Mouse (Mus musculus): ENCODE results near the gene Gm49405.
A peak's percentile ranks its signal among the peaks of the same experiment; 100 is the strongest.

Gm49405 gene

DNA sequence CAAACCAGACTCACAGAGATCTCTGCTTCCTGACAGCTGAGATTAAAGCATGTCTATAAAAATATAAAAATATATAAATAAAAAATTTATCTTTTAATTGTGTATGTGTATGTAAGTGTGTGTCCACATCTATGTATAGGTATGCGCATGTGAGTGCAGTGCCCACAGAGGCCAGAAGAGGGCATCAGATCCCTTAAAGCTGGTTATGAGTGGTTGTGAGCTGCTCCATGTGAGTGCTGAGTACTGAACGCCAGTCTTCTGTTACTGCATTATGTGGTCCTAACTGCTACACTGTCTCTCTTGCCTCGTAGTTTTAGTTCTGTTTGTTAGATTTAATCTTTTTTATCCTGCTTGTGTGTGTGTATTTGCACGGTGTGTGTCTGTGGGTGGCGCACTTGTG, 50.6 kb downstream of the Gm49405 start:
- no peak for DNase-seq (ENCODE audit: low spot score in 2 of 2)

DNA sequence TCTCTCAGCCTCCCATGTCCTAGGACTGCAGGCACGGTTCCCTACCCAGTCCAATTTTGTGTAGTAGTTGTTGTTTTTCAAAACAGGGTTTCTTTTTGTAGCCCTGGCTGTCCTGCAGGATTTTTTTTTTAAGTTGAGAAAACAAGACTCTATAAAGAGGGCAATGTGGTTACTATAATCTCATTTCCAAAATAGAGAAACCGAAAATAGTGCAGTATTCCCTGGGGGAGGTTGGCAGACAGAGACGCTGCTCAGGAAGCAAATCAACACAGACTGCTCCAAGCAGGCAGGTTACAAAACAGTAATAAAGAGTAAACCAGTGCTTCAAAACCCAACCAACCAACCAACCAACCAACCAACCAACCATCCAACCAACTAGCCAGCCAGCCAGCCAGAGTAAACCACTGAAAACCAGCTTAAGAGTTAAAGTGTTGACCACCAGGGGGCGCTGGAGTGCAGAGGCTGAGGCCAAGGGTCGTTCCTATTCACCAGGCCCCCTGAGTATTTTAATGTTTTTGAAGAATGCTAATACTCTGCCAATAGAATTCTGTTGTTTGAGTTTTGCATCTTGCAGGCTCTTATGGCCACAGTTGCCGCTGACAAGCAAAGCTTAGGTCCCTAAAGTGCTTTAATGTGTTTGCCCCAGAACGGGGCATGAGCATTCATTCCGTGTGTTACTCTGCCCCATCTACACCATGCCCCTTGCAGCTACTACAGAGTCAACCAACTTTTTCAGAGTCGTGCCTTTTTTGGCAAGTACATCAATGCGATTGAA, 51.5 kb downstream of the Gm49405 start:
- peak; percentile 52 to 65 for DNase-seq (ENCODE audit: low spot score in 2 of 2)

- no peak for DNase-seq (ENCODE audit: low spot score in 2 of 2)
Observed at GRCm38 (mm10) chr19:4052516-4053030, 52.1 kb downstream of the Gm49405 start.

DNA sequence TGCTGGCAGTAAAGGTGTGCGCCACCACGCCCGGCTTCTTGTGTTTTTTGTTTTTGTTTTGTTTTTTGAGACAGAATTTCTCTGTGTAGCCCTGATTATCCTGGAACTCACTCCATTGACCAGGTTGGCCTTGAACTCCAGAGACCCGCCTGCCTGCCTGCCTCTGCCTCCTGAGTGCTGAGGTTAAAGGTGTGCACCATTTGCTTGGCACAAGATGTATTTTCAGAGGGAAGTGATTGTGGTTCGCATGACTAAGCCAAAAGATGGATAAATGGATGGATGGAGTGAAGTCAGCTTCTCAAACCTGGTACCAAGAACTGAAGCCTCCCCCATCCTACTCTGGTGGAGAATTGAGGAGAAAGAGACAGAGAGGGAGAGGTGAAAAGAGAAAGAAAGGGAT, 54.2 kb downstream of the Gm49405 start:
- DNase-seq (ENCODE audit: low spot score in 2 of 2), result no peak
